Mouse (Mus musculus) intestine, embryonic 15.5 days (tissue): ENCODE data around the gene Gys1. TPM values are rescaled to one million over a fixed set of nuclear protein-coding genes. Genes with fewer than 3 reads are reported as not detected.
"Not testable (repeated sequence)": the region's sequence is repeated elsewhere in the genome, so short reads cannot be mapped to it uniquely, and the experiment has no call there.

Experiments
- ATAC-seq: fragments of 200-750 bp; cut with Nextera tagmentation; 2 replicates; pipeline ENCODE4 v1.8.0; 2017; ENCODE audit warnings: moderate TSS enrichment, moderate library complexity
- H3K27ac ChIP-seq: fragments of 300-500 bp; sonication (generic); 2 replicates; pipeline ENCODE4 v1.5.1; 2015; ENCODE audit warnings: mild to moderate bottlenecking, inconsistent platforms
- H3K27me3 ChIP-seq: fragments of 300-500 bp; sonication (generic); replicated peaks from 2 replicates; pipeline ENCODE4 v1.6.1; 2015; ENCODE audit warnings: inconsistent platforms
- H3K36me3 ChIP-seq: fragments of 300-500 bp; sonication (generic); 2 replicates; pipeline ENCODE4 v1.6.1; 2015; ENCODE audit warnings: inconsistent platforms
- H3K4me1 ChIP-seq: fragments of 300-500 bp; sonication (generic); replicated peaks from 2 replicates; pipeline ENCODE4 v1.6.1; 2015; ENCODE audit warnings: inconsistent platforms
- H3K4me2 ChIP-seq: fragments of 300-500 bp; sonication (generic); replicated peaks from 2 replicates; pipeline ENCODE4 v1.6.1; 2015; ENCODE audit warnings: mild to moderate bottlenecking, inconsistent platforms
- H3K4me3 ChIP-seq: fragments of 300-500 bp; sonication (generic); replicated peaks from 2 replicates; pipeline ENCODE4 v1.5.1; 2015; ENCODE audit warnings: inconsistent platforms
- H3K9ac ChIP-seq: fragments of 300-500 bp; sonication (generic); 2 replicates; pipeline ENCODE4 v1.6.1; 2015; ENCODE audit warnings: inconsistent platforms
- H3K9me3 ChIP-seq: fragments of 300-500 bp; sonication (generic); 2 replicates; pipeline ENCODE4 v1.6.1; 2016; ENCODE audit warnings: inconsistent platforms
- WGBS: fragments of 180-500 bp; shearing (Covaris S2); methylation state at CpG from one replicate; pipeline ENCODE4 v1.1.7; 2015; 5-methylcytosine and 5-hydroxymethylcytosine counted together
- polyA plus RNA-seq: library from polyadenylated mRNA; unstranded; fragments of >200 nt; fragmentation: Nextera tagmentation; extraction: Ambion mirVana; gene quantifications from 2 replicates; pipeline ENCODE4 v1.2.1, GENCODE M21; 2015

Gene Gys1
- polyA plus RNA-seq, 1 experiment from 2014 or later, result 39.6 TPM

DNA sequence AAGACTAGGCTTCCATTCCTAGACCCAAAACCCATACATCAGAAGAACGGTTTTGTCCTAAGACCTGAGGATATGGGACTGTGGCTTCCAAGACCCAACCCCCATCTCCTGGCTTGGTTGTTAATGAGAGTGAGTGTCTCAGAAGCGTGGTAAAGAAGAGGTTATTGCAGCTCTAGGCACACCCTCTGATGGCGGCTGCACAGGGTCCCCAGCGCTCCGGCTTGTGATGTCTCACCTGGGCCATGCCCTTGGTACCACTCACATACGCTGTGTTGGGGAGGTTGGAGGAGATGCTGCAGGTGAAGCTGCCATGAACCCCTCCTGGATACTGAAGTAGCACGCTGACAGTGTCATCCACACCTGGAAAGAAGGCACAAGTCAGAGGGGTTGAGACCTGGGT, 44.1 kb downstream of the Gys1 start:
- ATAC-seq, result no peak
- Histone ChIP-seq H3K27ac (no peak overlapping the region), H3K36me3 (no peaks in the 10 kb centered on the region), H3K27me3 (no peaks in the 10 kb centered on the region), H3K9me3 (no peaks in the 10 kb centered on the region), H3K9ac (no peak overlapping the region), H3K4me3 (no peak overlapping the region), H3K4me2 (no peak overlapping the region), H3K4me1 (0 out of 2 replicates have a peak, but pooled peaks cover 2% of the 10 kb centered on the region)
- 92% methylated on average over 7 of the region's 7 CpGs for WGBS

- H3K4me2 ChIP-seq, H3K9ac ChIP-seq, H3K4me3 ChIP-seq, H3K36me3 ChIP-seq, H3K27me3 ChIP-seq, H3K4me1 ChIP-seq, H3K27ac ChIP-seq, ATAC-seq, H3K9me3 ChIP-seq: not testable (repeated sequence)
- WGBS, result 73% methylated on average over 4 of the region's 4 CpGs
Observed at GRCm38 (mm10) chr7:45480310-45480709, 45.7 kb downstream of the Gys1 start.

DNA sequence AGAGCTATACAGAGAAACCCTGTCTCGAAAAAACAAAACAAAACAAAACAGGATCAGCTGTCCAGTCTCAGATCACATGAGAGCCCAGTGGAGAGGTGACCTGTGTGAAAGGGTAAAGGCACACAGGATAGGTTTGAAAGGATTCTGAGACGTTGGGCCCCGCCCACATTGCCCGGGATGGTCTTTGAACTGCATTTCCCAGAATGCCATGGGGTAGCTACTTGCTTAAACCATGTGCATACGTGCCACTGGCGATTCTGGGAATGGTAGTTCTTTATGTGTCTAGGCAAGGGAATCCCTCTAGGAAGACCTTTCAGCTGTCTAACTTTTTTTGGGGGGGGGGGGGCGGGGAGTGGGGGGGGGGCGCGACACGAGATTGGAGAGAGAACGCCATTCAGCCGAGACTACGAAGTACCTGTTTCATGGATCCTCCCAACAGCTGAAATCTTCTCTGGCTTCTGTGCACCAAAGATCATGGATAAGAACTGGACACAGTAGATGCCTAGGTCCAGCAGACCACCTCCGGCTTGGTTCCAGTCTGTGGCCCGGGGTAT, 46.8 kb downstream of the Gys1 start, which contains the start of gene Tulp2:
Gene Tulp2, plus strand, starts transcription at position 504 of the 554 bp plus-strand sequence.
- H3K9me3 ChIP-seq, result no peaks in the 10 kb centered on the region
- H3K4me1 ChIP-seq, result no peaks in the 10 kb centered on the region
- H3K27ac ChIP-seq, result no peak within 1 kb of the TSS
- WGBS, result 54% methylated on average over 15 of the region's 15 CpGs
- H3K27me3 ChIP-seq, result no peaks in the 10 kb centered on the region
- H3K4me2 ChIP-seq, result no peak within 1 kb of the TSS
- peak; percentile 76 for ATAC-seq
- no peaks in the 10 kb centered on the region for H3K36me3 ChIP-seq
- no peak within 1 kb of the TSS for H3K4me3 ChIP-seq
- H3K9ac ChIP-seq, result no peak within 1 kb of the TSS

- Histone ChIP-seq H3K27ac (no peak overlapping the region), H3K4me3 (no peak overlapping the region), H3K36me3 (no peaks in the 10 kb centered on the region), H3K9me3 (no peaks in the 10 kb centered on the region), H3K9ac (no peak overlapping the region), H3K4me2 (no peak overlapping the region), H3K4me1 (no peaks in the 10 kb centered on the region), H3K27me3 (no peaks in the 10 kb centered on the region)
- no peak for ATAC-seq
- 73% methylated on average over 1 of the region's 1 CpGs for WGBS
Observed at GRCm38 (mm10) chr7:45482166-45482565, 47.5 kb downstream of the Gys1 start.

DNA sequence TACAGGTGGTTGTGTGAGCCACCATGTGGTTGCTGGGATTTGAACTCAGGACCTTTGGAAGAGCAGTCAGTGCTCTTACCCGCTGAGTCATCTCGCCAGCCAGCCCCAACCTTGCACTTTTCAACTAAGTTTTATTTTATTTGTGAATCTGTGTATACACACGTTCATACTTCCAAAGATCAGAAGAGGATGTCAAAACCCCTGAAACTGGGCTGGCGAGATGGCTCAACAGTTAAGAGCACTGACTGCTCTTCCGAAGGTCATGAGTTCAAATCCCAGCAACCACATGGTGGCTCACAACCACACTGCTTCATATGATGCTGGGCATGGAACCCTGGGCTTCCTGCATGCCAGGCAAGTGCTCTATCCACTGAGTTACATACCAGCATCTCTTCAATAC, 50.3 kb downstream of the Gys1 start:
- H3K9me3 ChIP-seq, ATAC-seq: not testable (repeated sequence)
- 84% methylated on average over 5 of the region's 5 CpGs for WGBS

DNA sequence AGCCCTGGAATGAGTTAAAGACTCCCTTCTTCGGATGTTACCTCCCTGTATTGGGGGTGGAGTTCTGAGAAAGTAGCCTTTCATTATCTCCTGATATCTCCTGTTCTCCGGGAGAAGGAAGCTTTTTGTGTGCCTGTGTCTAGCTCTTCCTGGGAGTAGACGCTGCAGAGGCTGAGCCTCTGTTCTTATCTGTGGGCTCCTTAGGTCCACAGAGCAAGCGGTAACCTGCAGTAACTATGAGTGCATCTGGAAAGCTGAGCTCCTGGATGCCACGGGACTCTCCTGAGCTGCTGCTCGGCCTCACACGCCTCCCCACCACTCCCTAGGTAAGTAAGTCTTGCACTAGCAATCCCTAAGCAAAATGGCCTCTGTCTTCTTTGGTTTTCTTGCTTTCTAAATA, 51.5 kb downstream of the Gys1 start:
- Histone ChIP-seq H3K4me3 (no peak overlapping the region), H3K4me2 (no peak overlapping the region), H3K4me1 (peaks cover 20% of the 10 kb centered on the region), H3K36me3 (no peaks in the 10 kb centered on the region), H3K27ac (no peak overlapping the region), H3K9me3 (no peaks in the 10 kb centered on the region), H3K9ac (no peak overlapping the region), H3K27me3 (no peaks in the 10 kb centered on the region)
- WGBS, result 60% methylated on average over 7 of the region's 7 CpGs
- ATAC-seq, result no peak

More for the DNA sequence above, 50.3 kb downstream of the Gys1 start:
- not testable (repeated sequence) for H3K4me2 ChIP-seq, H3K9ac ChIP-seq, H3K27ac ChIP-seq, H3K27me3 ChIP-seq, H3K36me3 ChIP-seq, H3K4me3 ChIP-seq
- H3K4me1 ChIP-seq, result peaks cover 11% of the 10 kb centered on the region; the same call in 1 of the 2 replicates

DNA sequence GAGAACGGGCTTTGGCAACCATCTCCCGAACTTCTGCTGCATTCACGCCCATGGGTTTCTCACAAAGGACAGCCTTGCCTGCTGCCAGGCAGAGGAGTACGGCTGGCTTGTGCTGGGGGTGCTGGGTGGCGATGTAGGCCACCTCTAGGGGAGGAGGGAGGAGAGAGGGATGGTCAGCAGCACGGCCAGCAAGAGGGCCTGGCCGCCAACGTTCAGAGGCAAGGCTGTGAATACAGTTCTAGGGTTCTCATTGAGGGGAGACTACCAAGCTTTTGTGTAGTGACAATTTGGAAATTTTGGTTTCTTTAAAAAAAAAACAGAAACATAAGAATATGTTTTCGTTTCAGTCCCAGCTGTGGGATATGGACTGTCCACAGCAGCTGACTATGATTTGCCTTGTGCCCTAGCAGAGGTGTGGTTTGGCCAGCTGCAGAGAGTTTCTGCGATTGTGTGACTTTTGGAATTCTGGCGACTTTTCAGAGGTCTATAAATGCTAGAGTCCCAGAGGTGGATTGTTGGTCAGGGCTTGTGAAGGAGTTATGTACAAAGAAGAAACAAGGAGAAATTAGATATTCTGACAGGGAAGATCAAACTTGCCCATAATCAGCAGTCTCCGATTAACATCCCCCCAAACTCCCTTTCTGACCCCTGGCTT, 52.2 kb downstream of the Gys1 start, which contains the start of gene Gm45808:
Gene Gm45808, minus strand, starts transcription at position 51 of the 655 bp plus-strand sequence.
- Histone ChIP-seq H3K36me3 (no peaks in the 10 kb centered on the region), H3K9me3 (no peaks in the 10 kb centered on the region), H3K4me2 (peak within 1 kb of the TSS; percentile 77; the same call in 1 of the 2 replicates), H3K4me1 (peaks cover 23% of the 10 kb centered on the region), H3K9ac (no peak within 1 kb of the TSS), H3K4me3 (no peak within 1 kb of the TSS), H3K27me3 (no peaks in the 10 kb centered on the region), H3K27ac (peak within 1 kb of the TSS; percentile 62; the same call in 1 of the 2 replicates)
- 83% methylated on average over 12 of the region's 12 CpGs for WGBS
- no peak for ATAC-seq

DNA sequence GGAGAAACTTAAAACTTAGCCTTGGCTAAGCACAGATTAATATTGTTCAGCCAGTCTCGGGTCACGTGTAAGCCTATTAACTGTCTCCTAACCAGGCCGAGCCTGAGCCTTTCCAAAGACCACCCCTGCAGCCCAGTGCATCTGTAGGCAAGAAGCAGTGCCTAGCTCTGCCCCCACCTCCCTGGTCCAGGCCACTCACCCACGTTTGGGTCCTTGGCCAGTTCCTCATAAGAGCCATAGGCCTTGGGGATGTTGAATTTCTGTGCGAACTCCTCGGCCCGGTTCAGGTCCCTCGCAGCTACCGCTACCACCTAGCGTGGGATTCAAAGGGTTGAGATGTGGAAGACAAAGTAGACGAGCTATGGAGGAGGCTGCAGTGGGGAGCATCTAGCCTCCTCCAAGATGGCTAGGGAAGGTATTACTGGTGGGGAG, 53.2 kb downstream of the Gys1 start:
- Histone ChIP-seq H3K4me2 (peak overlapping the region; percentile 77), H3K27me3 (no peaks in the 10 kb centered on the region), H3K4me1 (peaks cover 27% of the 10 kb centered on the region), H3K36me3 (peaks cover 4% of the 10 kb centered on the region; the same call in 1 of the 2 replicates), H3K9ac (0 out of 2 replicates have a peak overlapping the region, but pooled peaks have one; percentile 55), H3K9me3 (no peaks in the 10 kb centered on the region), H3K27ac (peak overlapping the region; percentile 62; the same call in 1 of the 2 replicates), H3K4me3 (peak overlapping the region; percentile 46)
- 0 out of 2 replicates have a peak, but pooled peaks have one; percentile 4 for ATAC-seq
- WGBS, result 46% methylated on average over 11 of the region's 11 CpGs

GRCm38 (mm10) chr7:45488293-45489204, 53.9 kb downstream of the Gys1 start, which contains the start of gene Dhdh:
Gene Dhdh (minus strand): TSS chr7:45488805.
- H3K4me2 ChIP-seq, result peak within 1 kb of the TSS; percentile 77
- ATAC-seq, result peak; percentile 43
- peak within 1 kb of the TSS; percentile 62; the same call in 1 of the 2 replicates for H3K27ac ChIP-seq
- peak within 1 kb of the TSS; percentile 46 for H3K4me3 ChIP-seq
- peaks cover 27% of the 10 kb centered on the region for H3K4me1 ChIP-seq
- peak within 1 kb of the TSS; percentile 55 for H3K9ac ChIP-seq
- no peaks in the 10 kb centered on the region for H3K9me3 ChIP-seq
- WGBS, result 11% methylated on average over 38 of the region's 38 CpGs
- peaks cover 10% of the 10 kb centered on the region; the same call in 1 of the 2 replicates for H3K36me3 ChIP-seq
- H3K27me3 ChIP-seq, result no peaks in the 10 kb centered on the region

DNA sequence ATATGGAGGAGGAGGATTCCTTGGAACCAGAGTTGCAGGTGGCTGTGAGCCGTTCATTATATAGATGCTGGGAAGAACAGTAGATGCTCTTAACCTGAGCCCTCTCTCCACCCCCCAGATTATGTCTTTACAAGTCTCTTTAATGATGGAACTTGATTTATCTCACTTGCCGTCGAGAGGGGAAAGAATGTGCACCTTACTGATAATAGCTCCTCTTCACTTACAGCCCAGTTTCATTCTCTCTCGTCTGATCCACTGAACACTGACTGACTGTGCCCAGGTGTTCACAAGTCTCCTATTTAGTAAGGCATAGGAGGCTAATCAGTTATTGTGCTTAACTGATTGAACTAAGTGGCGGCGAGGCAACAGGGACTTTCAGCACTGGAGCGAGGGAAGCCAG, 54.9 kb downstream of the Gys1 start:
- peaks cover 27% of the 10 kb centered on the region for H3K4me1 ChIP-seq
- no peak overlapping the region for H3K4me3 ChIP-seq
- WGBS, result 73% methylated on average over 7 of the region's 7 CpGs

DNA sequence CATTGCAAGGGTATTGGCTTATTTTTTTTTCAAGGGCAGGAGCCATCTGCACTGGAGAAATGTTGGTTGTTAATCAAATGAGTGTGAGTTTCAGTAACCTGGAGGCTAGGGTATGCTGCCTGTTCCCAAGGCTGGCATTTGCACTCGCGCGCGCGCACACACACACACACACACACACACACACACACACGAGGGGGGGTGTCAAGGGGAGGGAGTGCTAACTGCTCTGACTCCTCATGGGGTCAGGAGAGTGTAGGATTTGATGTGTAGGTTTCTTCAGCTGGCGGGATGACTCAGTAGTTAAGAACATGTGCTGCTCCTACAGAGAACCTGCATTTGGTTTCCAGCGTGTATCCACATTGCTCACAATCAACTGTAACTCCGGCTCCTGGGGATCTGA, 56.2 kb downstream of the Gys1 start:
- ATAC-seq, result peak; percentile 39; the same call in 1 of the 2 replicates
- H3K9ac ChIP-seq, result no peak overlapping the region

More for the DNA sequence above, 54.9 kb downstream of the Gys1 start:
- no peak for ATAC-seq
- H3K27ac ChIP-seq, result no peak overlapping the region
- H3K4me2 ChIP-seq, result no peak overlapping the region
- H3K9me3 ChIP-seq, result no peaks in the 10 kb centered on the region
- peaks cover 18% of the 10 kb centered on the region for H3K36me3 ChIP-seq
- H3K9ac ChIP-seq, result no peak overlapping the region
- H3K27me3 ChIP-seq, result no peaks in the 10 kb centered on the region

DNA sequence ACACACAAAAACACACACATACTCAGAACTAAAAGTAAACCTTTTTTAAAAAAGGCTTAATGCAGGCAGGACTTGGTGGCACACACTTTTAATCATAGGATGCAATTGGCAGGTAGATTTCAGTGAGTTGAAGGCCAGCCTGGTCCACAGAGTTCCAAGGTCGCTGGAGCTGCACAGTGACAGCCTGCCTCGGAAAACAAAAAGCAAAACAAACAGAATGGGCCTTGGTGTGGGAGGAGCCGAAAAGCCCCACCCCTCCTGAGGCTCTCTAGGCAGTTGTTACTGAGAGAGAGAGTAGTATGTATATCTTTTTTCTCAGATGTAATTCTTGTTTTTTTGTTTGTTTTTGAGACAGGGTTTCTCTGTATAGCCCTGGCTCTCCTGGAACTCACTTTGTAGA, 56.6 kb downstream of the Gys1 start:
- H3K27ac ChIP-seq, result no peak overlapping the region

More for the DNA sequence above, 56.2 kb downstream of the Gys1 start:
- Histone ChIP-seq H3K4me2 (peak overlapping the region; percentile 5), H3K4me3 (no peak overlapping the region), H3K4me1 (peaks cover 27% of the 10 kb centered on the region), H3K36me3 (peaks cover 27% of the 10 kb centered on the region), H3K27ac (no peak overlapping the region), H3K27me3 (no peaks in the 10 kb centered on the region), H3K9me3 (no peaks in the 10 kb centered on the region)
- 25% methylated on average over 9 of the region's 9 CpGs for WGBS

More for the DNA sequence above, 56.6 kb downstream of the Gys1 start:
- Histone ChIP-seq H3K4me2 (peak overlapping the region; percentile 5), H3K4me3 (no peak overlapping the region), H3K9me3 (no peaks in the 10 kb centered on the region), H3K9ac (no peak overlapping the region), H3K27me3 (no peaks in the 10 kb centered on the region), H3K36me3 (peaks cover 27% of the 10 kb centered on the region), H3K4me1 (peaks cover 27% of the 10 kb centered on the region)
- 11% methylated on average over 3 of the region's 3 CpGs for WGBS
- ATAC-seq, result peak; percentile 60
